Mouse (Mus musculus) embryo, embryonic 10.5 days (tissue): Measurements from ENCODE around the gene Gm44502.

Source experiments
- DNase-seq: peaks from one replicate; pipeline ENCODE4 v3.0.0-alpha.2; 2015; ENCODE audit warnings: low spot score

Gene Gm44502

DNA sequence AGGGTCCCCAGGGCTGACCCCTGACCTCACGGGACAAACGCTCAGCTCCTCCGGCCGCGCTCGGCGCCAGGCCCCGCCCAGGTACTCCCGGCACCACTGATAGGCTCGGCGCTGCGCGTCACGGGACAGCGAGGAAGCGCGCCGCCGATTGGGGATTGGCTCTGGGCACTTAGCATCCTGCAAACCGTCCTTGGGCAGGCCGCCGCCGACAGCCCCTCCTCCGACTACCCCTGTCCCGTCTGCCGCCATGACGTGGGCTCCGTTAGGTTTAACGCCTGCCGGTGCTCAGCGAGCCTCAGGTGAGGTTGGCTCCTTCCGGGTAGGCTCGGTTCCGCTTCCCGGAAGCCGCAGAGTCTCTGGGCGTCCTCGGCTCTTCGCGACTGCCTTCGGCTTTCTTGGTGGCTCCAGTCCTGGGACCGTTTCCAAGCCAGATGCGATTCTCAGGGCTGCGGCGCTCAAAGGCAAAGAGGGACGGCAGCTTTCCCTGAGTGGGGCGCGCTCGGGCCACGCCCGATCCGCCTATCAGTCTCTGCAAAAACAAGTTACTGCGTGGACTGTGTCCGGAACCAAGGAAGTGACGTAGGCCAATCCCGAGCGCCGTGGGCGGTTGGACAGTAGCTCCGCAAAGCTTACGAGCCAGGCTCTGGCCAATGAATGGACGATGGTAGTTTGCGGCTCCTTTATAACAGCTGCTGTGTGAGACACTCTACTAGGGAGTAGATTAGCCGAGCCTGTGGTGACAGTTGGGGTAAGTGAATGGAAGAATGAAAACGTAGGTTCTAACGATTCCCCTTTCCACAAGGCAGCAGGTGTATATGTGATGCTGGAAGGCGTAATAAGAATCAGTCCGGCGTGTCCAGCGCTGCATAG, at the start of gene Gm44502, which contains the start of the genes C730034F03Rik and Chkb:
Gene Gm44502, minus strand, starts transcription at position 345 of the 870 bp plus-strand sequence.
Gene C730034F03Rik, plus strand, starts transcription at position 238 of the 870 bp plus-strand sequence.
Gene Chkb, minus strand, starts transcription at position 557 of the 870 bp plus-strand sequence.
- DNase-seq, result peak; percentile 95

DNA sequence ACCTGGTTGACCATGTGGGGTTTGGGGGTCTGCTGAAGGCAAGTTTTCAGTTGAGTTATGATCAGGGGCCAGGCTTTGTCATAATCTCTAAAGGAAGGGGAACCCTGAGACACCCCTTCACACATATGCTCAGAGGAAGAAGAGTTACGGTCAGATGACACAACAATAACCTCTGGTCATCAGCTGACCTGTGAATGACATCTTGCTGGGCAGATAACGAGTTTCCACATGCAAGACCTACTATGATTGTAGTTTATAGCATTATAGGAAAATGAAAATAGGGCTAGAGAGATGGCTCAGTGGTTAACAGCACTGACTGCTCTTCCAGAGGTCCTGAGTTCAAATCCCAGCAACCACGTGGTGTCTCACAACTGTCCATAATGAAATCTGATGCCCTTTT, 49.1 kb upstream of the Gm44502 start:
- no peak for DNase-seq

DNA sequence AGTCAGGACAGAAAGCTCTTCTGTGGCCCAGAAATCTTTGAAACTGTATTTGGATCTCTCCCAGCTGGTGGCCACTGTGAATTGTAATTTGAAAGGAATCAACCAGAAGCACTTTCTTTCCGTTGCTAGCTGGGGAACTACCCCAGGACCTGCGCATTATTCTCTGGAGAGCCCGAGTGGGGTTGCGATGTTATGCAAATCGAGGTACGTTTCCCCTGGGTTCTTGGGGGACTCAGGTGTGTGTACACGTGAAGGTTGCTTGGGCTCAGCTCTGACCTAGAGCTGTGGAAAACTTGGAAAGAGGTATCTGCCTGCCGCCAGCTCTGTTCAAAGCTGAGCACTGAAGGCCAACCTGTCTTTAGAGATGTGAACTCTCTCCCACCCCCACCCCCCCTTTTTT, 48.3 kb upstream of the Gm44502 start:
- no peak for DNase-seq

DNA sequence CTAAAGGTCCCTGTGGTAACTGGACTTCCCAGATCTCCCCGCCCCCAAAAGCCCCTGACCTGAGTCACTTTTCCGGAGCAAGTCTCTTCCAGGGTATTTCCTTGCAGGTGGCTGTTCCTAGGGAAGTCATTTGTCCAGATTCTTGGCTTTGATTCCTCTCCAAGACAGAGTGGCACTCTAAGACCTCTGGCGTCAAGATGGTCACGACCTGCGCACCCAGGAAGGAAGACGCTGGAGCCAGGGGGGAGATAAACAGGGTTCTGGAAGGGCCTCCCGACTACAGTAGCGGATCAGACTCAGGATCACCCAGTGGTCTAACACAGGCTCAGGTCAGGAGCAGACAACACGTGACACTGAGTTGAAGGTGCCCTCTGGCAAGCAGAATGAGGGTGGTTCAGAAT, 47.6 kb upstream of the Gm44502 start, which contains the start of gene Arsa:
Gene Arsa, minus strand, starts transcription at position 335 of the 401 bp plus-strand sequence.
- no peak for DNase-seq

DNA sequence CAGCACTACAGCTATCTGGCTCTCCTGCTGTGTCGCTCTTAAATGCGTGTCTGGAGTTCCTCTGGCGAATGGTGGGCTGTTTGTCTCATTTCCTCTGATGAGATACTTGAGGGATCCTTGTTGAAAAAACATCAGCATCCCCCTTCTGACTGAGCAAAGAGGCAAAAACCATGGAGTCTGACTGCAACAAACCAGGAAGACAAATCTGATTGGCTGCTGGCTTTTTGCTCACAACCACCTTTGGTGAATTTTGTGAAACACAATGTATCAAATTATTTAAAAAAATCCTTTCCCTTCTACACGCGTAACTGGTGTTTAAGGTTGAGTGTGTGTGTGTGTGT, 46.9 kb upstream of the Gm44502 start:
- DNase-seq, result no peak

DNA sequence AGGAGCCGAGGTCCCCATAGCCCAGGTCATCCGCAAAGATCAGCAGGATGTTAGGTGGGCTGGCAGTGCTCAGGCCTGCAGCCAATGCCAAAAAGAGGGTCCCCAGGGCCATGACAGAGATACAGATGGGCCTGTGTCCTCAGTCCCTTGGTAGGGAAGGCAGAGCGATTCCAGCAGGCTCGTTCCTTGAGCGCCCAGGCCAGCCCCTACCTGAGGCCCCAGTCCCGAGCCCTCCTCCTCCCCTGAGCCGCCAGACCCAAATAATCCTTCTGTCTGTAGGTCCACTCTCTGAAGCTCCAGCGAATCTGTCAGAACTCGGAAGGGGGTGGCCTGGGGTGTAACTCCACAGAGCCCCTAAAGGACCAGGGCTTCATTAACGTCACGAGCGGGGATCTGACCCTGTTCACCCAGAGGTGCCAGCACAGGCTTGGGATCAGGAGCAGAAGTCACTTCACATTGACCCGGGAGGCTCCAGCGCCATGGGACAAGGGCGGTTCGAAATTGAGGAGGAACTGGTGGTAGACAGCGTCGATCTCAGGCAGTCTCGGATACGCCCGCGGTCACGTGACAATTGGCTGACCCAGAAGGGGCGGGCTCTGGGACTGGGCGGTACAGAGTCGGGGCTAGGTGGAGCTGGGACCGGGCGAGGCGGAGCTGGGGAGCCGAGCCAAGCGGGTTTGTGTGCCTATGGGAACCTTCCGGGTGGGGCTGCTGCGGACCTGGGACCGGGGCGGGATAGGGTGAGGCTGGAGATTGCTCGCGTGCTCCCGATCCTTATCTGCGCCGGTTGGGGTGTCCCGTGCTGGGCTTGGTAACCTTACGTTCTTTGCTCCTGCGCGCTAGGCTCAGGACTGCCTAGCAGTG, 46.3 kb upstream of the Gm44502 start:
- DNase-seq, result peak; percentile 94

DNA sequence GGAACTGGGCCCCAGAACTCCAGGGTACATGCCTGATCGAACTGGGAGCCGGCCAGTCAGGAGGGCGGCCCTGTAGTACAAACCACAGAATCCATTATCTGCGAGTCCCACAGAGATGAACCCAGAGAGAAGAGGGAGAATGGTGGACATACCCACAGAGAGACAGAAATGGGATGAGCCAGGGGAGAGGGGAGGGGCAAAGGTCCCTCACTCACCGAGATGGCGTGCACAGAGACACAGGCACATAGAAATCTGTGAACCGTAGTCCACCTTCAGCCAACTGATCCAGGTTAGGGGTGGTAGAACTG, 45.8 kb upstream of the Gm44502 start:
- DNase-seq, result no peak

DNA sequence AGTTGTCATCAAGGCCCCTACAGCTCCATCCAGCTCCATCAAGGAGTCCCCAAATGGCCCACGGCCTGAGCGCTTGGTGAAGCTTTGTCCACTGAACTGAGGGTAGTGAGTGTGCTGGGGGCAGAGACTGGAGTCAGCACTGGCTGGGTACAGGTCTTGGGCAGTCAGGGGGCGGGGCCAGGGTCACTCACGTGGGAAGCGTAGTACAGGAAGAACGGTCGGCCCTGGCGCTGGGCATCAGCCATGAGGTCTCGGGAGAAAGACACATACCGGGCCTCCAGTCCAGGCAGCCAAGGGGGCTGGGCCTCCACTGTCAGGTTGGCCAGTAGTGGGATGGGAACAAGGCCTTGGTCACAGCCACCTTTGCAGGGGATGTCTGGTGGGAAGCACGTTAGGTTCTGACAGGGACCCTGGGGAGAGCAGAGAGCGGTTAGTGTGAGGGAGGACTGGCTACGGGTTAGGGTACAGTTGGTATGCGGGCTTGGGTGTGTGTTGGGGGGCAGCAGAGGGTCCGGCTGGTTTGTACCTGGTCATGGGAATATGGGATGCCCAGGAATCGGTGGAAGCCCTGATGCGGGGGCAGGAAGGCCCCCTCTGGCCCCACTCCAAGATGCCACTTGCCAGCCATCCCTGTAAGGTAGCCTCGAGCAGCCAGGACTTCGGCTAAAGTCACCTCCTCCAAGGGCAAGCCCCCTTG, 45.2 kb upstream of the Gm44502 start:
- no peak for DNase-seq

DNA sequence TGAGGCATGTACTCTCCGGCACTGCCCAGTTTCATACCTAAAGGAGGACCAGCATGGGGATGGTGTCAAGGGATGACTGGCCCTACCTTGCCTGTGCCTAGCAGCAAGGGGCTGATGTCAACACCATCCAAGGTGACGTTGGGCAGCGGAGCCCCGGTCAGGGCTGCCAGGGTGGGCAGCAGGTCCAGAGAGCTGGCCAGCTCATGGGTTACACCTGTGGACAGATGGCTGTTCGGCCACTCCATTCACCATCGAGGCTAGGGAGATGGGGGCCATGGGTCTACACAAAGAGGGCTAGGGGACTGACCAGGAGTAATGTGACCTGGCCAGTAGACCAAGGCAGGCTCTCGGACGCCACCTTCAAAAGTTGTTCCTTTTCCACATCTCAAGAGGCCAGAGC, 44.4 kb upstream of the Gm44502 start:
- DNase-seq, result no peak

DNA sequence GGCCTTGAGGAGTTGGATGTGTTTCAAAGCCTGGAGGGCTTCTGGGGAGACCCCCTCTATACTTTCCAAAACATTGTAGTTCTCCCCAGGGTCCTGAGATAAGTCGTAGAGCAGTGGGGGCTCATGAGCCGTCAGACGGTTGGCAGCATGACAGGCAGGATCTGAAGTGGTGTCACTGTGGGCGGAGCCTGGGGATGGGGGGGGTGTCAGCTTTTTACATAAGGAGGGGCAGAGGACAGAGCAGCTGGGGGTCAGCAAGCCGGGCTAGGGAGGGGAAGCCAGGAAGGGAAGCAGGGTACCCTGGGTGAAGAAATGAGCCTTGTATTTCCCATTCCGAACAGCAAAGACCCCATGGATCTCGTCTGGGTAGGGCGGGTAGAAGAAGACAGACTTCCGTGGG, 43.9 kb upstream of the Gm44502 start:
- DNase-seq, result no peak

DNA sequence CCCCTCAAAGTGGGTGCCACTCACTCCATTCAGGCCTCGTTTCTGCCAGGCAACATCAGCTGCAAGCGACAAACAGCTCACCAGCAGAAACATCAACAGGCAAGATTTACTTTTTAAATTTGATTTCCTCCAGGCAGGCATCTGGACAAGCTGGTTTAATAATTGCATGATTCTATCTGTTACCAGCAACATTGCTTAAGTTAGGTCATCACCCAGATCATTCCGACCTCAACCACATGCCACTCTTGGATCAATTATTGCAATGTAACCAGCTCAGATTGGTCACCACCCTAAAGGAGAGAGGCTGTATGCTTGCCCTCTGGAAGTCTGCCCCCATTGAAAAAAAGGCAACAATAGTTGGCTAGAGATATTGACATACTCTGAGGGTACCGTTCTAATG, 42.0 kb upstream of the Gm44502 start:
- DNase-seq, result no peak

DNA sequence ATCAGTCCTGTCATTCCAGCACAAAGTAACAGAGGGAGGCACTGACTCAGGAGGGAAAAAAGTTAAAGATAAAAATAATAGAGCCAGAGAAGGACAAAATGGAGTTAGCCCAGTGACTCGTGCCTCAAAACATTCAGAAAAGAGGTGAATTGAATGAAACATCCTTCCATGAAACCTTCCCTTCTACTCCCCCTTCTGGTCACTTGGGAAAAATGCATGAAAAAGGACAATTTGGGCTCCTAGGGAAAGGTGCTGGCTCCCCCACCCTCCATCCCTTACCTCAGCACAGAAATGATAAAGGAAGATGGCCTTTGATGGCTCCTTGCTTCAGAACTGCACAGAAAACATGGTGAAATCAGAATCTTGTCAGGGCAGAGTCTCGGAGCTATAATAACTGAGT, 39.1 kb upstream of the Gm44502 start:
- DNase-seq, result peak; percentile 77

DNA sequence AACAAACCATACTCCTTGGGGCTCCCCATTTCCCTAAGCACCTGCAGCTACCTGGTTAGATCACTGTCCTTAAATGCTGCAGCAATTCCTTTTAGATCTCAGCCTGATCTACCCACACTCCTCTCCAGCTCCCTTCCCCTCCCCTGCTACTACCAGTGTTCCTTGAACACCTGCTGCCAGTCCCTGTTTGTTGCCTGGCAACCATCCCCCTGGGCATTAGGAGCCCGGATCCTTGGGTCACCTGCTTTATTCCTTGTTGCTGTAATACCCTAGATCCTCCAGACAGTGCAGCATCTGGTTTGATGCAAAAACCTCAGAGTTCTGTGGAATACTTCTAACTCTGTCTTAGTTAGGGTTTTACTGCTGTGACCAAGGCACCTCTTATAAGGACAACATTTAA, 35.6 kb upstream of the Gm44502 start:
- peak; percentile 36 for DNase-seq

DNA sequence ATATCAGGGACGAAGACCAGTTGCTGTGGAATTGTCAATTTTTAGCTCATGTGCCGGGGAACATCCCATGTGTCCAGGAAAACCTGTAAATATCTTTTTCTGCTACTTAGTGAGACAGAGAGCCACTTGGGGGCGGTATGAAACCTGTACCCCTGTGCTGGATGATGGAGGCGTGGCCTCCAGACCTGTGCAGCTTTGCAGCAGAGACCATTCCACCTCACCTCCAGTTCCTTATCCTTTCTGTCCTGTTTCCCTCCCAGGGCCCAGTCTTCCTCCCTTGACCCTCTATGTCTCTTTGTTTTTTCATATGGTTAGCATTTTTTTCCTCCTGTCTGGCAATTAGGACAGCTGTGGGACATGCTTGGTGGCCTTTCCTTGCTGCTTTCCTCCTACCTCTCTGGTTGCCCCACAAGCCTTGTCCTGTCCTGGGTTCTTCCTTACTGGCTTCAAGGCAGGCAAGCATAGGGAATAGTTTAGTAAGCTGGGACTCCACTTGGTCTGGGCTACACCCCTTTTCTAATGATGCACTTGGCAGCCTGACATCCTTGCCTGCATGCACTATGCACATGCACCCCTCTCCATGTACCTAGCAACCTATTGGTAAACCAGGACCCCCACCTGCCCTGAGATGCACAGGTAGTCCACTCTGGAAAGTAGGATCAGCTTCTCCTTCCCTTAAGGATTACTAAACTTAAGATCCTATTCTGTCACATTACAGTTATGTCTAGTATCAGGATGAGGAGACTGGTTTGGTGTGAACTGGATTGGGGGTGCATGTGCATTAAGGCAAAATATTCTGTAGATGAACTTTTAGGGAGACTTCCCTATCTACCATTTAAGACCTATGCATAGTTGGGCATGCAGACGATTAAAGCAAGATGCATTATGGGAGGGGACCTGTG, 34.1 kb upstream of the Gm44502 start:
- no peak for DNase-seq

DNA sequence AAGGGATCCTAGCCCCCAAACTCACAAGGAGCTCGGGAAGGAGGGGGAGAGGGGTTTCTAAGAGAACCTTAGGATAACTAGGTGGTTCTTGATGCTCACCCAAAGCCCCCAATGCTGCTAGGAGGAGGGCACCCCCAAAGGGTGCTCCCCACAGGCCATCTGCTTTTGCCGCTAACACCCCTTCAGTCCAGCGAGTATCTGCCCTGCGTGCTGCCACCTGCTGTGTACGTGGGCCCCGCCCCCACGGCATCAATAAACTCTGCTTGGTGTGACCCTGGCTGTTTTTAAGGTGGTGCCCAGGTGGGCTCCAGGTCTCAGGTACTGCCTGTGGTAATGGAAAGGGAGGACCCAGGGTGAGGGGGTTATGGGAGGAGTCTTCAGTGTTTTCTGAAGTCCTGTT, 32.7 kb upstream of the Gm44502 start:
- DNase-seq, result no peak

DNA sequence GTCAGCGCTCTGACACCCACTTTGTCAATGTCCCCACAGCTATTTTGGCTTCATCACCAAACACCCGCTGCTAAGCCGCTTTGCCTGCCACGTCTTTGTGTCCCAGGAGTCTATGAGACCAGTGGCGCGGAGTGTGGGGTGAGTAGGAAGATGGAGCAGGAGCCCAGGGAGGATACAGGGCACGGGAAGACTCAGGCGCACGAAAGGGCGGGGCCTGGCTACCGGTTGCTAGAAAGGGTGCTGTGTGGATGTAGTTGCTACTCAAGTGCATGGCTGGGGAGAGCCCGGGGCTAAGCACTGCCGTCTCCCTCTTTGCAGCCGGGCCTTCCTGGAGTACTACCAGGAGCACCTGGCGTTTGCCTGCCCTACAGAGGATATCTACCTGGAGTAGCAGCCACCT, 31.8 kb upstream of the Gm44502 start:
- DNase-seq, result no peak

DNA sequence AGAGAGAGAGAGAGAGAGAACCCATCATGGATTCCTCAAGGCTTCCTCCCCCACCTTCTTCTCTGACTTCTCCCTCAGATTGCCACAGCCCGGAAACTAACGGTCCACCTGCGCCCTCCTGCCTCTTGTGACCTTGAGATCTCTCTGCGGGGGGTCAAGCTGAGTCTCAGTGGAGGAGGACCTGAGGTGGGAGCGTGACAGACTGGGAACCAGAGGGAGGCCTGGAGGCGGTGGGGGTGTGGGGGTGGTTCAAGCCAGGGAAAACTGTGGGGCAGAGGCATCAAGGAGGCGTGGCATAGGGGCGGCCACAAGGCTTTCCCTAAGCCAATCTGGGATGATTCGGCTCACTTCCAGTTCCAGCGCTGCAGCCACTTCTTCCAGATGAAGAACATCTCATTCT, 30.8 kb upstream of the Gm44502 start:
- no peak for DNase-seq

DNA sequence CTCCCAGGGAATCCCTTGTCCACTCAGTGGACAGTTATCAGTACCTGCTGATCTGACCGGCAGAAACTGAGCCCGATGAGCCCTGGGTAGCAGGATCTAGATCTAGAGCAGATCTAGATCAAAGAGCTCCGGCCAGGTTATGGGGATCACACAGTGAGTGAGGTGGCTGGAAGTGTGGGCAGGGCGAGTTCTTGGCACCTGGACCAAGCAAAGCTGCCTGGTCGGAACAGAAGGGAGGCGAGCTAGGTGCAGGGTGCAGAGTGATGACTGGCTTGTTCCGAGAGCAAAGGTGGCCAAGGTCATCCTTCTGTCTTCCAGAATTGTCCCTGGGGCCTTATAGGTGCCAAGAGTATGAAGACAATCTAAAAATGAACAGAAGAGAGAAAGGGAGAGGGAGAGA, 30.3 kb upstream of the Gm44502 start:
- DNase-seq, result no peak

DNA sequence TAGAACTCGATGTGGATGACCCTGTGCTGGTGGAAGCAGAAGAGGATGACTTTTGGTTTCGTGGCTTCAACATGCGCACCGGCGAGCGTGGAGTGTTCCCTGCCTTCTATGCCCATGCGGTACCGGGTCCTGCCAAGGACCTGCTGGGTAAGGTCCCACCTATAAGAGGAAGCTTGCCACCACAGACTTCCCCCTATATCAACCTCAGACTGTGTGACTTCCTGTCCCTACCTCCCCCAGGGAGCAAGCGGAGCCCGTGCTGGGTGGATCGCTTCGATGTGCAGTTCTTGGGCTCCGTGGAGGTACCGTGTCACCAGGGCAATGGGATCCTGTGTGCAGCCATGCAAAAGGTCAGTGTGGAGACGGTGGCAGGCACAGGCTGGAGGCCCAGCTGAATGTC, 29.4 kb upstream of the Gm44502 start:
- no peak for DNase-seq

DNA sequence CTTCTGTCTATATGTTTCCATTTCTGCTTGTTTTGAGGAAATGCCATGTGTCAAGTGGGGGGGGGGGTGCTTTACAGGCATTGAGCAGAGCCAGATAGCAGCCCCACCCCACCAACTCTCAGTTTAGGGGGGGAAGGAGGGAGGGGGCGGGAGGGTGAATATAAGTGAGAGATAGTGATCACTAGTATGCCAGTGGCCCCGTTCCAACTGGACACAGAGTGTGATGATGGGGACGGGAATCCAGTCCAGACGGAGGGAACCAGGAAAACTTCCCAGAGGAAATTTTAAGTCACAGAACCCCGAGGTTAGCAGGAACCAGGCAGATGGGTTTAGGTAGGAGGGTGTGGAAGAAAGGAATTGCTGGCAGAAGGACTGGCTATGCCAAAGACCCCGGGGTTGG, 26.1 kb upstream of the Gm44502 start:
- DNase-seq, result no peak

DNA sequence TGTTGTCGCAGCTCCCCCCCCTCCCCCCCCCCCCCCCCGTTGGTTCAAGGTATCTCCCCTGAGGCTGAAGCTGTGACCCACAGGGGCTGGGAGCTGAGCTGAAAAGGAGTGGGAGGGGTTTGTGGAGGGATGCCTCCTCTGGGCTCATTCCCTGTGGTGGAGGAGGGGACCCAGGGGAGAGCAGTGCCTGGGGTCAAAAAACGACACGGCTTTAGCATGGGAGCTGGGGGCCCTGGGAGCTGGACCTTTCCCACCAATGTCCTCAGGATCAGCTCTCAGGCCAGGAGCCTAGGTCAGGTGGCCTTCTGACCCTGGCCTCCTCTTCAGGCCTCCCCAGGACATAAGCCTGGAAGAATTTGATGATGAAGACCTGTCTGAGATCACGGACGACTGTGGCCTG, 25.4 kb upstream of the Gm44502 start:
- no peak for DNase-seq
